Mouse (Mus musculus) neutrophil, adult 5-6 weeks (primary cell): ENCODE data around the gene Efna2. TPM values are rescaled to one million over a fixed set of nuclear protein-coding genes. Genes with fewer than 3 reads are reported as not detected.
A peak's percentile ranks its signal among the peaks of the same experiment; 100 is the strongest.
"Not testable (repeated sequence)": the region's sequence is repeated elsewhere in the genome, so short reads cannot be mapped to it uniquely, and the experiment has no call there.

ENCODE experiments used
- ATAC-seq: fragments of 151-379, 151-347 bp; 2 replicates; pipeline ENCODE4 v1.8.0; 2017; ENCODE audit warnings: mild to moderate bottlenecking, moderate TSS enrichment; ENCODE audit not compliant: insufficient number of reproducible peaks, poor library complexity, low FRiP score, severe bottlenecking; ENCODE audit errors: extremely low read depth
- total RNA-seq: library from RNA; stranded (forward); fragments of 200-1000 nt; gene quantifications from 2 replicates; pipeline ENCODE4 v1.2.3, GENCODE M21; 2017

Gene Efna2
- total RNA-seq, 1 experiment from 2014 or later: not detected

- no peak for ATAC-seq
Measured at GRCm38 (mm10) chr10:80164161-80164997, 14.9 kb upstream of the Efna2 start.

- ATAC-seq: peak; percentile 63
Measured at GRCm38 (mm10) chr10:80164998-80165344, 14.3 kb upstream of the Efna2 start.

GRCm38 (mm10) chr10:80165392-80166128 is 13.7 kb upstream of the Efna2 start, which contains the start of gene Cirbp:
TSS of gene Cirbp (plus strand) at chr10:80165985.
- no peak for ATAC-seq

DNA sequence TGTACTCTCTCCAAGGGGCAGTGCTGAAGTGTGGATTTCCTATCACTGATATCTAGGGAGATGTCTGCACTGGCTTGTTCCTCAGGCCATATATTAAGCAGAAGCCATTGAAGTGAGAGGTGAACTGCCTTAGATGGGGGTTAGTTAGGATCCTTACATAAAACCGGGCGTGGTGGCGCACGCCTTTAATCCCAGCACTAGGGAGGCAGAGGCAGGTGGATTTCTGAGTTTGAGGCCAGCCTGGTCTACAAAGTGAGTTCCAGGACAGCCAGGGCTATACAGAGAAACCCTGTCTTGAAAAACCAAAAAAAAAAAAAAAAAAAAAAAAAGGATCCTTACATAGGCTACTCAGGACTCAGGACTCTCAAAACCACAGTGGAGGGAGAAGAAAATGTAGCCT is 13.1 kb upstream of the Efna2 start:
- ATAC-seq: not testable (repeated sequence)

- peak; percentile 75 for ATAC-seq
Measured at GRCm38 (mm10) chr10:80167460-80168037, 11.7 kb upstream of the Efna2 start.

- ATAC-seq: peak; percentile 0; the same call in 1 of the 2 replicates
Measured at GRCm38 (mm10) chr10:80168038-80168661, 11.1 kb upstream of the Efna2 start.

GRCm38 (mm10) chr10:80169070-80169469 is 10.2 kb upstream of the Efna2 start:
- ATAC-seq: no peak

- no peak for ATAC-seq
Measured at GRCm38 (mm10) chr10:80169651-80170050, 9.6 kb upstream of the Efna2 start.

DNA sequence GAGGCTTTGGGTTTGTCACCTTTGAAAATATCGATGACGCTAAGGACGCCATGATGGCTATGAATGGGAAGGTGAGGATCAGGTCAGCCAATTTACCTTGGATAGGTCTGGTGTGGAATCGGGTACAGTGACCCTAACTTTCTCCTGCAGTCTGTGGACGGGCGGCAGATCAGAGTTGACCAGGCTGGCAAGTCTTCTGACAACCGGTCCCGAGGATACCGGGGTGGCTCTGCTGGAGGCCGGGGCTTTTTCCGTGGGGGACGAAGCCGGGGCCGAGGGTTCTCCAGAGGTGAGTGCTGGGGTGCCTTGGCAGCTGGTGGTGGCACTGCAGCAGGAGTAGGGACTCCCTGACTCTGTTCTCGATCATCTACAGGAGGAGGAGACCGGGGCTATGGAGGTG is 9.2 kb upstream of the Efna2 start:
- no peak for ATAC-seq

GRCm38 (mm10) chr10:80170601-80171021 is 8.7 kb upstream of the Efna2 start:
- ATAC-seq: no peak

DNA sequence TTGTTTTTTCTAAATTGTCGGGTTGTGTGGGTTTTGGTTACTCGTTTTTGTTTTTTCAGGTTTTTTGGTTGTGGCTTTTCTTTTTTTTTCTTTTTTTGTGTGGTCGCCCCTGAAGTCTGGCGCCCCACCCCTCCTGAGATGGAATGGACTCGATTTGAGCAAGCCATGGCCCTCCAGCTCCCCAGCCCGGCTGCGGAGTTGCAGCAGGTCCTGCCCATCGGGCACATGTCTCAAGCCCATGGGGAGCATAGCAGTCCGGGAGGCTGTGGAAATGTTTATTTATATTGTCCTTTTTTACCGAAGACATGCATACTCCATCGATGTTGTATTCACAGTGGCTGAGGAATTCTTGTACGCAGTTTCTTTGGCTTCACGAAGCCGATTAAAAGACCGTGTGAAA is 8.0 kb upstream of the Efna2 start:
- ATAC-seq: no peak

- ATAC-seq: no peak
Measured at GRCm38 (mm10) chr10:80171760-80172526, 7.3 kb upstream of the Efna2 start.

DNA sequence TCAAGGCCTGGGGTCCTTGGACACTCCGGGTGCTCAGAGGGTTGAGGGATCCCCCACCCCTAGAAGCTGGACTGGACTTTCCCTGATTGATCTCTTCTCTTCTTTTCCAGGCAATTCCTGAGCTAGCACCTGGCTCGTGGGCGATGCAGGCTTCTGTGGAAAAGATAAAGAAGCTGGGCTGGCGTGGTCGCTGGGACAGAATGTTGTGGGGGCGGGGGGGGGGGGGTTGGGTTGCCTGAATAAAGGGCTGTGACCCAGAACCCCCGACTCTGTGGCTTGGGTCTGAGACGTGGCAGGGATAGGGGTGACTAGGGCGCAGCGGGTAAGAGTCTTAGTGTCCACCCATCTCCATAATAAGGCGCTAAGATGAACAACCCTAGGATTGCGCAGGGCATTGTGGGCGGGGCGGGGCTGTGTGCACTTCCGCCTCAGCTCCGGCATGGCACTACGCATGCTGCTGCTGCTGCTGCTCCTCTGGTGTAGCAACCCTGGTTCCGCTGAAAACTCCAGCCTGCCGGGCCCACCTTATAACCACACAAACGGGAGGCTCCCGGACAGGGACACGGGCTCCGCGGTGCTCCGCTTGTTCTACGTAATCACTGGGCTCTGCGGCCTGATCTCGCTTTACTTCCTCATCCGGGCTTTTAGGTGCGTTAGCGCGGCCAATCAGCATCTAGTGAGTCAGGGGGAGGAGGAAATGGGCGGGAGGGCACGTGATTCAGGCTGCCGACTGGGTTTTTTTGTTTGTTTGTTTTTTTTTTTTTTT is 6.6 kb upstream of the Efna2 start, which contains the start of gene 1600002K03Rik:
1600002K03Rik (plus strand) TSS at position 418 of the 766 bp plus-strand sequence.
- peak; percentile 79 for ATAC-seq

GRCm38 (mm10) chr10:80173358-80173757 is 5.9 kb upstream of the Efna2 start:
- ATAC-seq: no peak

DNA sequence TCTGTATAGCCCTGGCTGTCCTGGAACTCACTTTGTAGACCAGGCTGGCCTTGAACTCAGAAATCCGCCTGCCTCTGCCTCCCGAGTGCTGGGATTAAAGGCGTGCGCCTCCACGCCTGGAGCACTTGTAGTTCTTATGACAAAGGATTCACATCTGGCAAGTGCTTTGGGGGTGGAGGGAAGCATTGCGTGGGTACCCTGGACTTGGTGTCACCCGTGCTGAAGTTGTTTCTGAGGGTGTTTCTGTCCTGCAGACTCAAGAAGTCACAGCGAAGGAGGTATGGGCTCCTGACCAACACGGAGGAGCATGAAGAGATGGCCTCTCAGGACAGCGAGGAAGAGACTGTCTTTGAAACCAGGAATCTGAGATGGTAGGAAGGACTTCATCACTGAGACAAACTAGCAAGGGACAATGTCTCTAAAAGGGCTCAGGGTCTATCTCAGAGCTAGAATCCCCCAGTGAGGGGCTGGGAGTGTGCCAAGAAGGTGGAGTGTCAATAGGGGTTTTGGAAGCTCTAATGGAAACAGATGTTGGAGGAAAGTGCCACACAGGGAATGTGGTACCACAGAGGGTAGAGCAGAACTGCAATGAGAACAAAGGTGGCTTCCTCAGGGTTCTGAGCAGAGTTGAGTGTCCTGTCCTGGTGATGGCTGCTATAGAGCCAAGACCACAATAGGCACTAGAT is 5.2 kb upstream of the Efna2 start:
- no peak for ATAC-seq

- ATAC-seq: peak; percentile 13; the same call in 1 of the 2 replicates
Measured at GRCm38 (mm10) chr10:80174705-80175104, 4.6 kb upstream of the Efna2 start.

DNA sequence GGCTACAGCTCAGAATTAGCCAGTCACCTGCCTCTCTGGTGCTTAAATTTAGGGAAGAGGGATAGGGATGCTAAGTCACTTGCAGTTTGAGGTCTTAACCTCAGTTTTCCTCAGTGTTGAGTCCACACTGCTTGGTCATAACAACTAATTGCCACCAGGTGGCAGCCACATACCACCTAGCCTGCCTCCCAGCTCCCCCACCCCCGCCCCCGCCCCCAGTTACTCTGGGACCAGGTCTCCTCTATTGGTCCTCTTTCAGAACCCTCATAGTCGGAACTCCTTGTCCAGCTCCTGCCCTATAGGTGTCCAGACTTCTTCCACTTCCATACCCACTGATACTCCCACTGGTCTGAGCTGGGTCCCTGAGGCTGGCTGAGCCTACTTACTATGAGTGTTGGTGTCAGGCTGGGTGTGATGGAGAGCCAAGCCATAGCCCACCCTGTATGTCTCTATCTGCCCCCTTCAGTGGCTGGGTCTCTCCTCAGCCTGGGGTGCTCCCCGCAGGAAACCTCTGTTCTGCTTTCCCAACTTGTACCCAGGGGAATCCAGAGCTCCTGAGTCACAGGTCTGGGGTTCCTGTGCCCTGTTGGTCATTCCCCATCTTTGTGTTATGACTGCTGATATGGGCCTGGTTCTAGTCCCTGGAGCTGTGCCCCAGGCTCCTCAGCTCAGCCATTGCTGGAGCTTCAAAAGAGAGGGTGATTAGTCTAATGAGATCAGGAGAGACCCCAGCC is 3.6 kb upstream of the Efna2 start:
- no peak for ATAC-seq
